Mouse (Mus musculus) olfactory bulb, adult 2 months (tissue): ENCODE measurements around the gene Esyt2. TPM values are rescaled to one million over a fixed set of nuclear protein-coding genes. Genes with fewer than 3 reads are reported as not detected.

Source experiments
- H3K27ac ChIP-seq: fragments of 200-500 bp; 2 replicates; pipeline ENCODE4 v1.5.1; 2012; ENCODE audit warnings: low read depth, low read length; ENCODE audit not compliant: insufficient read depth
- H3K4me1 ChIP-seq: fragments of 200-500 bp; 2 replicates; pipeline ENCODE4 v1.6.1; 2012; ENCODE audit warnings: low read length; ENCODE audit not compliant: control insufficient read depth, insufficient read depth
- H3K4me3 ChIP-seq: fragments of 200-500 bp; 2 replicates; pipeline ENCODE4 v1.5.1; 2012; ENCODE audit warnings: mild to moderate bottlenecking, low read depth, low read length, moderate library complexity; ENCODE audit not compliant: insufficient read depth
- CTCF ChIP-seq: fragments of 200-500 bp; IDR thresholded peaks from 2 replicates; pipeline ENCODE4 v1.5.1; 2012; ENCODE audit warnings: low read depth, mild to moderate bottlenecking, low read length, moderate library complexity; ENCODE audit not compliant: insufficient read depth
- POLR2A ChIP-seq: fragments of 200-500 bp; IDR thresholded peaks from 2 replicates; pipeline ENCODE4 v1.6.1; 2012; ENCODE audit warnings: mild to moderate bottlenecking, low read depth, low read length, moderate library complexity; ENCODE audit not compliant: insufficient read depth
- WGBS: fragments of 180-500 bp; shearing (Covaris S2); methylation state at CpG from one replicate; pipeline ENCODE4 v1.1.7; 2018; 5-methylcytosine and 5-hydroxymethylcytosine counted together
- polyA plus RNA-seq: library from polyadenylated mRNA; stranded (reverse); fragments of >200 nt; gene quantifications from 2 replicates; pipeline ENCODE4 v1.2.4, GENCODE M21; 2012; ENCODE audit warnings: low replicate concordance; ENCODE audit not compliant: missing spikeins, insufficient read depth, insufficient read length

The Esyt2 gene
- not detected in 2 replicates for polyA plus RNA-seq

DNA sequence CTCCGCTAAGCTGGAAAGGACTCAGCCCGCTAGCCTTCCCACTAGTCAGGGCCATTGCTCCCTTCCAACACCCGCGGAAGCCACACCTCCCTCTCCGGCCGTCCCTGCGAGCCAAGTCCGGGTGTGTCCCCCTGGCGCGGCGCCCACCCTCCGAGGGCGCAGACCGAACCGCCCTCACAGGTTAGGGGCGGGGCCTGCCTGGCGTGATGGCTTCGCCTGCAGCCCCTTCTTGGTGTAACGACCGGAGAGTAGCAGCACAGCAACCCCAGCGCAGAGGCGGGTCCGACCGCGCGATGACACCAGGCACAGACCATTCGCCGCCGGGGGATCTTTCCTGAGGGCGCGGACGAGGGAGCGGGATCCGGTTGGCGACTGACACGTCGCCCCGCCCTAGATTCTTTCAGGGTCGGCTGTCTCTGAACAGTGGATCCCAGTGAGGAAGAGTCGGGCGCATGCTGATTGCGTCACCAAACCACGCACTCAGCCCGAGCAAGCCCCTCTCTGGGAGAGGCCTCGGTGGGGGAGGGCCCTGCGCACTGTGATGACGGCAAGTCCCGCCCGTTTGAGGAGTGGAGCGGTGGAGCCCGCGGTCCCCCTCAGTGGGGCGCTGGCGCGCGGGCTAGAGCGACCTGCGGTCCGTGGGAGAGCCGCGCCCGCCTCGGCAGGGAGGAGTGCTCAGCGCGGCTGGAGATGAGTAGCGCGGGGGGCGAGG lies at the start of gene Esyt2:
Esyt2 (plus strand) TSS at position 544 of the 712 bp plus-strand sequence.
- no peaks in the 10 kb centered on the region for H3K4me1 ChIP-seq
- WGBS: under 1% methylated on average over 68 of the region's 68 CpGs
- peak within 1 kb of the TSS; percentile 62 for H3K4me3 ChIP-seq
- peak within 1 kb of the TSS; percentile 94 for H3K27ac ChIP-seq
- TF ChIP-seq POLR2A (peak; percentile 98), CTCF (0 out of 2 replicates have a peak, but pooled peaks have one; percentile 13)

DNA sequence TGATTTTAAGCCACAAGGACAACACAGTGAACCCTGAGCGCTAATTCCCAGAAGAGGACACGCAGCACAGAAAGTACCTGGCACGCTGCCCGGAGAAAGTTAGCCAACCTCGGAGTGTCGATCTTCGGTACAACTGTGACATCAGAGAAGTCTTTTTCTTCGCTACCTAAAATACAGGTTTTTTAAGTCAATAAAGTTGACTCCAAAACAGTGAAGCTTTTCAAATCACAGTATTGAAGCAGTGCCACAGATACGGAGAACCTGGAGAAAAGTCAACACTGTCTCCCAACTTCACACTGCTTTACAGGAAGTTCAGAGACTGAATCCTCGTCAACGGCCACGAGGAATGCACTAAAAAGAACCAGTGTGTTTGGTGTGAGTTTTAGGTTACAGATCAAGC lies 49.4 kb upstream of the Esyt2 start:
- Histone ChIP-seq H3K4me3 (no peak overlapping the region), H3K4me1 (peaks cover 8% of the 10 kb centered on the region; the same call in 1 of the 2 replicates), H3K27ac (0 out of 2 replicates have a peak overlapping the region, but pooled peaks have one; percentile 38)
- WGBS: 55% methylated on average over 12 of the region's 12 CpGs
- TF ChIP-seq POLR2A (no peak), CTCF (no peak)

DNA sequence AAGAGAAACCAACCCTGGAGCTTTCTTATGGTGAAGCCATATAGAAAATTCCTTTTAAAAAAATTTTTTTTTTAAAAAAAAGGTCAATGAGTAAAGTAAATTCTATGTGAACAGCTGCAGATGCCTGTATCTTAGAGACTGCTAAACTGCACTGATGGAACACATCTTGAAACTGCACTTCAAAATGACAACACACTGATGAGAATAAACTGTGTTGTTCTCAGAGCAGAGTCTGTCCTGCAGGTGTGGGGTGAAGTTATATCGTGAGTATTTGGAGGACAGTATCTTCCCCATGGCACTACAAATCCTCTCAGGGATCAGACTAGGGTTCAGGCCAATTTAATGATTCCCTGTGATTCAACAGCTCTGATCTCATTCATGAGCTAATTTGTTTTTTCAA lies 48.9 kb upstream of the Esyt2 start:
- Histone ChIP-seq H3K27ac (no peak overlapping the region), H3K4me3 (no peak overlapping the region), H3K4me1 (peaks cover 9% of the 10 kb centered on the region; the same call in 1 of the 2 replicates)
- TF ChIP-seq POLR2A: no peak
- no peak for TF ChIP-seq CTCF
- WGBS: 66% methylated on average over 1 of the region's 1 CpGs

DNA sequence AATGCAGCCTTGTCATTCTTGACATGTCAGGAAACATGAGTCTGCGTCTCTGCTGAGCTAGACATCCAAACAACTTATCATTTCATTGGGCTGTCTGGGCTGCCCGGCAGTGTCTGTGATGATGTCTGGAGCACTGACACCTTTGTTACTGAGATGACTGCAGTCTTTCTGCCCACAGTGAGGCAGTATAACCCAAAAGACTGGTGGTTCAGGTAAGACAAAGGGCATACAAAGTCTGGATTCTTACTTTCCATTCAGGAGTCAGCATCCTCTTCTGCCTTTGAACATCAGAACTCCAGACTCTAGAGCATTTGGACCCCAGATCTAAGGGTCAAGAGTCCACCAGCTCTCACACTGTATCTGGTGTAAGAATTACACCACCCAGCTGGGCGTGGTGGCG lies 45.6 kb upstream of the Esyt2 start:
- no peak for TF ChIP-seq POLR2A
- 72% methylated on average over 4 of the region's 4 CpGs for WGBS

DNA sequence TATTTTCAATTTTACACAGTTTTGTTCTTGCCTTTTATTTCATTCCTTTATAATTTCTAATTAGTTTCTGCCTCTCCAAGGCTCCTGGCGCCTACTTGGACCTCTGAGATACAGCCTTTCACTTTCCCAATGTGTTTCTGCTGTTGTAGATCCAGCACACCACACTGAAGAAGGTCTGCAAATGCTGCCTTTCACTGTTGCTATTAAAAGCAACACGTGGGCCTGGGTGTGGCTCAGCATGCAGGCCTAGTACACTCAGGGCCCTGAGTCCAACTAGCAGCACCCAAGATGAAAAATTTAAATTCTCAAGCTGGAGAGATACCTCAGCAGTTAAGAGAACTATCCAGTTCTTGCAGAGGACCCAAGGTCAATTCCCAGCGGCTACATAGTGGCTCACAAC lies 44.3 kb upstream of the Esyt2 start:
- Histone ChIP-seq H3K4me1 (peaks cover 4% of the 10 kb centered on the region; the same call in 1 of the 2 replicates), H3K4me3 (no peak overlapping the region), H3K27ac (peak overlapping the region; percentile 33; the same call in 1 of the 2 replicates)
- TF ChIP-seq POLR2A (no peak), CTCF (no peak)
- 81% methylated on average over 3 of the region's 3 CpGs for WGBS

More for the DNA sequence above, 45.6 kb upstream of the Esyt2 start:
- H3K4me1 ChIP-seq: peaks cover 7% of the 10 kb centered on the region; the same call in 1 of the 2 replicates
- H3K4me3 ChIP-seq: no peak overlapping the region
- H3K27ac ChIP-seq: peak overlapping the region; percentile 47; the same call in 1 of the 2 replicates

DNA sequence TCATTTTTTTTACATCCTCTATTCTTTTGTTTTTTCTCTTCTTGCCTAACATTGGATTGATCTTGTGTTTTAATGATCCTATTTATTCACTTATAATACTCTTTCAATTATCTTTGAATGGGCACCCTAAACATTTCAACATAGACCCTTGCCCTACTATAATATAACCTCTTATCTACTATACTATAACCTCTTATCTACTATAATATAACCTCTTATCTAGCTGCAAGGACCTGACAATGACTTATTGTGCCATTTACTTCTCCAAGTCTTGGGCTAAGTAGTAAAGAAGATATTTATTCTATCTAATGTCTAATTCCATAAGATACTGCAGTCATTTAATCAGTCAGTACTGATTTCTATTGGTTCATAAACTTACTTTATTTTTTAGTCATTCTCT lies 42.6 kb upstream of the Esyt2 start:
- no peak for TF ChIP-seq CTCF
- TF ChIP-seq POLR2A: no peak
- Histone ChIP-seq H3K4me1 (peaks cover 4% of the 10 kb centered on the region; the same call in 1 of the 2 replicates), H3K27ac (no peak overlapping the region), H3K4me3 (no peak overlapping the region)

DNA sequence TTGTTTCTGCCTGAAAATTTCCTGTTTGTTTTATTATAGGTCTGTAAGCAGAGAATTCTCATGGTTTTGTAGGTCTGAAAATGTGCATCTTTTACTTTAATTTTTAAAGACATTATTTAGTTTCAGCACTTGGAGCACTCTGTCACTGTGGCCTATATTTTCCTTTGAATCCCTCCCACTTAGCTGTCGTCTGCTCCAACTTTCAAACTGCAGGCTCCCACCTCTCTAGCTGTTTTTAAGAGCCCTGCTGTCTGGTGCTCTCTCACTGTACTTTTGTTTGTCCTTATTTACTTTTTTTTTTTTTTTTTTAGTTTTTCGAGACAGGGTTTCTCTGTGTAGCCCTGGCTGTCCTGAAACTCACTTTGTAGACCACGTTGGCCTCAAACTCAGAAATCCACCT lies 42.2 kb upstream of the Esyt2 start:
- H3K4me1 ChIP-seq: peaks cover 4% of the 10 kb centered on the region; the same call in 1 of the 2 replicates
- 37% methylated on average over 3 of the region's 3 CpGs for WGBS
- H3K4me3 ChIP-seq: no peak overlapping the region
- TF ChIP-seq CTCF: no peak
- TF ChIP-seq POLR2A: no peak
- peak overlapping the region; percentile 46 for H3K27ac ChIP-seq

DNA sequence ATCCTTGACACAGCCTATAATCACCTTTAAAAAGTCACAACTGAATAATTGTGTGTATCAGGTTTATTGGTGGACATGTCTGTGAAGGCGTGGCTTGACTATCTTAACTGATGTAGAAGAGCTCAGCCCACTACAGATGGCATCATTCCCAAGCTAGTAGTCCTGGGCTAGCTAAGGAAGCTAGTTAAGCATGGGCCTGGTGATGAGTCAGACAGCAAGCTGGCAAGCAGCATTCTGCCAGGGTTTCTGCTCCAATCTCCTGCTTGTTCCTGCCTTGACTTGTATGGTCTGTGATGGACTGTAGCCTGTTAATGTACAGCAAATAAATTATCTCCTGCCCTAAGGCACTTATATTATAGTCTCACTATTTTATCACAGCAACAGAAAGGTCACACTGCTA lies 36.4 kb upstream of the Esyt2 start:
- Histone ChIP-seq H3K4me3 (no peak overlapping the region), H3K27ac (no peak overlapping the region), H3K4me1 (no peaks in the 10 kb centered on the region)
- WGBS: 73% methylated on average over 1 of the region's 1 CpGs
- TF ChIP-seq CTCF (no peak), POLR2A (no peak)

DNA sequence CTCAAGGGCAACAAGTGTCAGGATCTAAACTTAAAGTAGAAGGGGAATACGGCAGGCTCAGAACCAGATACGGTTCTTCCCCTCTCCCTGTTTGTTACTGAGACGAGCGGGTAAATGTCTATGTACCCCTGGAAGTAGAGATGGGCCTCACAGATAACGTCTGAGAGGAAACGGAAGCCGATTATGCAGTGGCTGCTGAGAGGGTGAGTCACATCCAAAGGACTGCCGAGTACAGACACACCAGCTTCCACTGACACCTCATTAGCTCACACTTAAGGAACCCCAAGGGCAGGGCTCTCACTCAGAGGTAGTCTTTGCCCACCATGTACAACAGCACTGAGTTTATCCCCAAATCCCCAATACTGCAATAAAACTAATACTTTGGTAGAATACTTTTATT lies 26.3 kb upstream of the Esyt2 start:
- TF ChIP-seq CTCF (no peak), POLR2A (no peak)
- Histone ChIP-seq H3K4me3 (no peak overlapping the region), H3K4me1 (no peaks in the 10 kb centered on the region), H3K27ac (no peak overlapping the region)
- WGBS: 56% methylated on average over 8 of the region's 8 CpGs

DNA sequence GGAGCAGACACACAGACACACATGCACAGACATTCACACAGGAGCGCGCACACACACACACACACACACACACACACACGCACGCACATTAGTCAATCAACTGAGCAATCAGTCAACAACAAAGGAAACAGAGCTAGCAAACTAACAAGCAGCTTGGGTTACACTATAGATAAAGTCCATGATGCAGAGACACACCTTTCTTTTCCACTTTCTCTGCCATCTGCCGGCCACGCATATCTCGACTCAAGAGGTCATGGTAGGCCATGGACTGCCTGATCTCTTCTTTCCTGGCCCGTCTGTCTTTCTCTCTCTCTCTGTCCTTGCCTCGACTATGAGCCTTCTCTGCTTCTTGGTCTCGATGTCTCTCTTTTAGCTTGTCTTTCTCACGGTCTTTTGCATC lies 25.4 kb upstream of the Esyt2 start:
- Histone ChIP-seq H3K27ac (no peak overlapping the region), H3K4me1 (no peaks in the 10 kb centered on the region), H3K4me3 (no peak overlapping the region)
- TF ChIP-seq CTCF: no peak
- TF ChIP-seq POLR2A: no peak
- WGBS: 90% methylated on average over 11 of the region's 11 CpGs
